Mouse (Mus musculus): ENCODE results near the gene Cd47.
"Not testable (repeated sequence)": the region's sequence is repeated elsewhere in the genome, so short reads cannot be mapped to it uniquely, and the experiment has no call there.

Cd47 gene

DNA sequence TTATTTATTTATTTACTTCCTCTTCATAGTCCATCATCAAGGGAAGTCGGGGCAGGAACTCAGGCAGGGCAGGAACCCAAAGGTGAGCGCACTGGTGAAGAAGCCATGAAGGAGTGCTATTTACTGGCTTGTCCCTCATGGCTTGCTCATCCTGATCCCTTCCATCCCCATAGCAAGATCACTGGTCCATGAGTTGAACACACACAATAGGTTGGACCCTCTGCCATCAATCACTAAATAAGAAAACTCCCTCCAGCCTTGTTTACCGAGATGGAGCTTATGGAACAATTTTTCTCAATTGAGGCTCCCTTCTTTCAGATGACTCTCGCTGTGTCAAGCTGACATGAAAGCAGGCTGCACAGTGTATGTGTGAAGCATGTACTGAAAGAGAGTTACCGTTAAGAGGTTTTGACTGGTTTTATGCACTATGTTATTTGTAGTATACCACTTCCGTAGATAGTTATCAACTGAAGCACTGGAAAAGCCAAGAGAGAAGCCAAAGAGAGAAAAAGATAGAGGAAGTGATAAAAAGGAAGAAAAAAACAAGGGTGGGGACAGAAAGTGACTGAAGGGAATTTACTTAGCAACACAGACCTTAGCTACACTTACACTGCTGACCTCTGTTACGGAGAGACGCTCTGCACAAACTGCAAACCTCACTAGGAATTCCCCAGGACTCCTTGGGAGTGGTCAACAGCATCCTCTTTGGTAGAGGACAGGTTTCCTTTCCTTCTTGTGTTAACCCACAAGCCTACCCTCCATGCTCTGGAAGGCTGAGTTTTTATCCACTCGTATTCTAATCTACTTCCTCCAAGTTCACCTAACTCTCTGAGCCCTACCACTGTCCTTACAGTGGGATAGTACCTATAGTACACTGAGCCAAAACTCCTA lies 9.5 kb upstream of the Cd47 start:
- DNase-seq: no peak

DNA sequence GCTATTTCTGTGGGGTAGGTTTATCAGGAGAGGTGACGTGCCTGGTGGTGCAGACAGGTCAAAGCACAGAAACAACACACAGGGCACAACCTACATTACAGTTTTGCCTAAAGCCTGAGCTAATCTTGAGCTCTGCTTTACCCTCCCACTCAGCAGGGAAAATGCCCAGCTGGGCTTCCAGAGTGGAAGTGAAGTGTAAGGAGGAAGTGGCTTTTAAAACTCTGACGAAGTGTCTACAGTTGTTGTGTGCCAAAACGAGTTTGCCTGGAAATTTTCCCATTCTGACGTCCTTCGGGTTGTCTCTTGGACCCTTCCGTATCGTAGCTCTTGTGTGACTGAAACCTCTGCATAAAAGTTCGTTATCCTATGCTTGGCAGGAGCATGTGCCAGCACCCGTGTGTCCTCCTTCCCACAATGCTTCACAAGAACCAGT lies 7.9 kb upstream of the Cd47 start:
- DNase-seq: no peak

DNA sequence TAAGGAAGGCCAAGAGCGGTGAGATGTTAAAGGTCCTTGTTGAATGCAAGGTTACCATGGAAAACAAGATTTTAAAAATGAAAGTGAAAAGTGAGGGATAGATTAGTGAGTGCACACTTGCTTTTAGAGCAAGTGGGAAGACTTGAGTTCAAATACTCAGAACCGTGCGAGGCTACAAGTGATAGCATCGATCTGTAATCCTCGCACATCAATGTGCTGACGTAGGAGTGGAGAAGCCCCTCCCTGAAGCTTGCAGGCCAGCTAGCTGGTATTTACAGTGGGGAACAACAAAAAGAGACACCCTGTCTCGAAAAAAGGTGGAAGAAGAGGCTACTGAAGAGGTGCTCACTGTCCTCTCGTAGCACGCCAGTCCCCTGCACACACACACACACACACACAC lies 6.7 kb upstream of the Cd47 start:
- no peak for DNase-seq

GRCm38 (mm10) chr16:49796271-49796670 lies 4.1 kb upstream of the Cd47 start:
- DNase-seq: no peak

DNA sequence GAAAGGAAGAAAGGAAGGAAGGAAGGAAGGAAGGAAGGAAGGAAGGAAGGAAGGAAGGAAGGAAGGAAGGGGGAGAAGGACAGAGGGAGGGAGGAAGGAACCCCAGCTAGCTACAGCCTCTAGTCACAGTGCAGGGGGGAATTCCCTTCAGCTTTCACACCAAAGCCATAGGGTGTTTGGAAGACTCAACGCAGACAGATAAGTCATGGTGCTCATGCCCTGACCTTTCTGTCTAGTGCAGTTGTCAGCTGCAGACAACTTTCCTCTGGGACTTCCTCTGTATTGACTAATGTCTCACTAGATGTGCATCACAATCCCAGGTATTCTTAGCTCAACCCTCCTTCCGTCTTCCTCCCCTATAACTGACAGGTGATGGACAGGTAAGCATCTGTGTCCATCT lies 3.4 kb upstream of the Cd47 start:
- DNase-seq: no peak

- no peak for DNase-seq
Observed at GRCm38 (mm10) chr16:49798790-49799189, 1.5 kb upstream of the Cd47 start.

DNA sequence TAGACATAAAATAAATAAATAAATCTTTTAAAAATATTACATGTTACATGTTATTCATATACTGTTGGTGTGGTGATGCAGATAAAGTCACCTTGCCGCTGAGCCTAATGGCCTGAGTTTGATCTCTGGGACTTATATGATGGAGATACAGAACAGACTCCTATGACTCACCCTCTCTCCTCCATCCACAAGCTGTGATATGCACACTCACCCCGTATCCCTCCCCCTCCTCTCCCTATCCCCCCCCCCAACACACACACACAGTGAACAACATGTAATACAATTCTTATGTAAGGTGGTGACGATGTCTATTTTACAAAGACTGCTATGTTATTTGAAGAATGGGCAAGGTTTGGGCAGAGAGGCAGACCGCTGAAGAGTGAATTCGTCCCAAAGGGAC lies 663 bp downstream of the Cd47 start:
- no peak for DNase-seq

- DNase-seq: no peak
Observed at GRCm38 (mm10) chr16:49801399-49801798, 1.1 kb downstream of the Cd47 start.

DNA sequence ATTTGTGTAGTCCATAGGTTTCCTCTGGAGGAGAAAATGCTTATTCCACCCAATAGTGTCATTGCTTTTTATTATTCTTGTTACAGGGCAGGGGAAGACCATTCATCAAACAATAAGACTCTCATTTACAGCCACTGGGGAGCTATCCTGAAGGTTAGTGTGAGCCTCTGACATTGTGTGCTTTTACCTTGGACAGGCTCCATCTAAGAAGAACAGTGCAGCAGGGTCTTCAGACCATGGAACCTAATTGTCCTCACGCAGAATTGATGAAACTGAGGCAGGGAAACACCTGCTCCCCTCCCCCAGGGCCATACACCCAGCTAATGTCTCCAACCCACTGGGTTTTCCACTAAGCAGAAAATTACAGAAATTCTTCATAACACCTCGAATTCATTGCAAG lies 2.7 kb downstream of the Cd47 start:
- DNase-seq: no peak

- peak; percentile 90 for DNase-seq
Observed at GRCm38 (mm10) chr16:49803932-49804461, 3.7 kb downstream of the Cd47 start.

- no peak for DNase-seq
Observed at GRCm38 (mm10) chr16:49806920-49807319, 6.6 kb downstream of the Cd47 start.

- DNase-seq: no peak
Observed at GRCm38 (mm10) chr16:49807419-49807841, 7.1 kb downstream of the Cd47 start.

GRCm38 (mm10) chr16:49807862-49808430 lies 7.6 kb downstream of the Cd47 start:
- DNase-seq: no peak

DNA sequence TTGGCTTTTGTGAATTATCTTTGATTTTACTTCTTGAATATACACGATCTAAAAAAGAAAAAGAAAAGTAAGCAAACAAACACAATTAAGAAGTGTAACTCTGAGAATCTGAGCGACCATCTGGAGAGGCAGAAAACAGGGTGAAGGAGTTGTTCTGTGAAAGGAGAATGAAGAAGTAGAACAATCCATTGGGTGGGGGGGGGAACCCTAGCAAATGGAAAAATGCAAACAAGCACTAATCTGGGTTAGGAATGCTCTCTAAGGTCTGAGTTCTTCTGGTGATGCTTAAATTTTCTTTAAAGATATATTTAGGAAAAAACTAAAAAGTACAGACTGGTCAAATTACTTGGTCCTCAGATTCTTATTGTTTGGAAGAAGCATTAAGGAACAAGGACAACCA lies 11.6 kb downstream of the Cd47 start:
- no peak for DNase-seq

GRCm38 (mm10) chr16:49812821-49813616 lies 12.7 kb downstream of the Cd47 start:
- no peak for DNase-seq

- no peak for DNase-seq
Observed at GRCm38 (mm10) chr16:49814419-49814818, 14.1 kb downstream of the Cd47 start.

GRCm38 (mm10) chr16:49816889-49817288 lies 16.6 kb downstream of the Cd47 start:
- DNase-seq: no peak

- DNase-seq: no peak
Observed at GRCm38 (mm10) chr16:49818146-49818545, 17.8 kb downstream of the Cd47 start.

DNA sequence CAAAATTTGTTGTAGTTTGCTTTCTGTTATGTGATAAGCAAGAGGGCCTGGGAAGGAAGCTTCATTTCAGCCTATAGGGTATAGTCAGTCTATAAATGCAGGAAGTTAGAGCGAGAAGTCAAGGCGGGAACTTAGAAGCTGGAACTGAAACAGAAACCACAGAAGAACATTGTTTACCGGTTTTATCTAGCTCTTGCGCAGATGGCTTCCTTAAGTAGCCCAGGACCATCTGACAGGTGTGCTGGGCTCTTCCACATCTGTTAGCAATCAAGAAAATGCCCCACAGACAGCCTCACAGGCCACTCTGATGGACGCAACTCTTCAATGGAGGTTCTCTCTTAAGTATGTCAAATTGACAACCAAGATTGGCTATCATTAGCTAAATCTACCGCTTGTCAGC lies 18.3 kb downstream of the Cd47 start:
- DNase-seq: no peak

DNA sequence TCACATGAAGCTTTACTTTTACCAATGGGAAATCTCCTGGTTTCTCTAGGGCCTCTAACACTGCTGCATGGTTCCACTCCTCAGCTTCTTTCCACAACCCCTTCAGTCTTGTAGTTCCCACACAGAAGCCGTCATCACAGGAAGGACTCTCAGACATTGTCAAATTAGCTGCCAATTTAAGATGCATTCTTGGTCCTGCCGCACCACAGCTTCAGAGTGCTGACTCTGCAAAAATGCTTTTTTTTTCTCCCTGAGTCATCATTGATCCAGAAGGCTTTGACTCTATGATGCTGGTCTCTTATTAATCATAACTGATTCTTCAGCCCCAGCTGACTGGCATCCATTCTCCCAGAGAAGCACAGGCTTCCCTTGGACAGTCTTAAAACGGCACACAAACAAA lies 19.2 kb downstream of the Cd47 start:
- no peak for DNase-seq

DNA sequence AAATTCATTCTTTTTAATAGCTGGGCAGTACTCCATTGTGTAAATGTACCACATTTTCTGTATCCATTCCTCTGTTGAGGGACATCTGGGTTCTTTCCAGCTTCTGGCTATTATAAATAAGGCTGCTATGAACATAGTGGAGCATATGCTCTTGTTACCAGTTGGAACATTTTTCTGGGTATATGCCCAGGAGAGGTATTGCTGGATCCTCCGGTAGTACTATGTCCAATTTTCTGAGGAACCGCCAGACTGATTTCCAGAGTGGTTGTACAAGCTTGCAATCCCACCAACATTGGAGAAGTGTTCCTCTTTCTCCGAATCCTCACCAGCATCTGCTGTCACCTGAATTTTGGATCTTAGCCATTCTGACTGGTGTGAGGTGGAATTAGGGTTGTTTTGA lies 30.6 kb downstream of the Cd47 start:
- not testable (repeated sequence) for DNase-seq

DNA sequence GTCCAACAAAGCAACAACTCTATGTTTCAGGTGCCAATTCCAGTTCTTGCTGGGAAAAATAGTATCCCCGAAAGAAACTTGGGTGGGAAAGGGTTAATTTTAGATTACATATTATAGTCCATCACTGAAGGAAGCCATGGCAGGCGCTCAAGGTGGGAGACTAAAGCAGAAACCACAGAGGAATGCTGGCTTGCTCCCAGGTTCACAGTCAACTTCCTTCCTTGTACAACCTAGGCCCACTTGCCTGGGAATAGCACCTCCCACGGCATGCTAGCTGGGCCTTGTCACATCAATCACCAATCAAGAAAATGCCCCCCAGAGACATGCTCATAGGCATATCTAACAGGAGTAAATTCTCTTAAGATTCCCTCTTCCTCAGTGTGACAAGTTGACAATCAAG lies 32.0 kb downstream of the Cd47 start:
- DNase-seq: no peak

- no peak for DNase-seq
Observed at GRCm38 (mm10) chr16:49834130-49834693, 33.9 kb downstream of the Cd47 start.

Data from retina, postnatal 1 day (tissue).